Mouse (Mus musculus) spleen, postnatal 14 days (tissue): ENCODE measurements around the gene Slc25a33.
"Not testable (repeated sequence)": the region's sequence is repeated elsewhere in the genome, so short reads cannot be mapped to it uniquely, and the experiment has no call there.

Experiments used
- DNase-seq, 2 experiments: peaks; one replicate each; pipeline ENCODE4 v3.0.0; 2021 to 2022; ENCODE audit warnings: low spot score in 2 of 2

Slc25a33 gene

GRCm38 (mm10) chr4:149759517-149759916 lies 14.6 kb downstream of the Slc25a33 start:
- no peak for DNase-seq

- DNase-seq, result no peak
Observed at GRCm38 (mm10) chr4:149758423-149758822, 15.7 kb downstream of the Slc25a33 start.

GRCm38 (mm10) chr4:149756546-149756945 lies 17.5 kb downstream of the Slc25a33 start:
- not testable (repeated sequence) for DNase-seq

DNA sequence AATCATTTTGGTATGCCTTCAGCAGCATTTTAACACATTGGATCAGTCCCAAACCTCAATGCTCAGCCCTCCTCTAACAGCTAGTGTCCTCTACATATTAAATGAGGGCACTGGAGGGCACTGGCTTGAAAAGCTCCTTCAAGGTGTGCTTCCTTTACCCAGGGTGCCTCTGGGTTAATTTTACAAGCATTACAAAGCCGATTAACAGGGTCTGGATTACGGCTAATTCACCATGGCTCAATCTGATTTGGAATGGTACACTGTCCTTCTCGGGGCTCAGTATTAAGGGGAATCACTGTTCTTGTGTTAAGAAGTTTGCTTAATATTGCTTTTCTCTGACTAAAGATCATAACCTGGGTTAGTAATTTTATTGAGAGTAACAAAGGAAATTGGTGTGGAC lies 21.2 kb downstream of the Slc25a33 start:
- no peak for DNase-seq

GRCm38 (mm10) chr4:149752124-149752799 lies 21.8 kb downstream of the Slc25a33 start:
- no peak for DNase-seq

DNA sequence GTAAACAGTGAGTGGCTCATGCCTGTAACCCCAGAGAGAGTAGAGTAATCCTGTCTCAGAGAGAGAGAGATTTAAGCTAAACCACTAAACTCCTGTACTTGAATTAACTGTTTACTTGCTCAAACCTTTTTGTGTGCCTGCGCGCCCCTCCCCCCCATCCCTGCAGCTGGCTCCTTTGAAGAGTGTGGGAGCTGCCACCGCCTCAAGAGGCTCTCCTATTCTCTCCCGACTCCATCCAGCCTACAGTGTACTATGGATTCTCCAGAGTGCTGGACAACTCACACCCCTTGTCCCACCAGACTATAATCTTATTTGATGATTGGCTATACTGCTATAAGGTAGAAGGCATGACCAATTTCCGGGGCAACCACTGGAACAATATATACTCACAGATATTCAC lies 23.4 kb downstream of the Slc25a33 start:
- DNase-seq, result no peak

DNA sequence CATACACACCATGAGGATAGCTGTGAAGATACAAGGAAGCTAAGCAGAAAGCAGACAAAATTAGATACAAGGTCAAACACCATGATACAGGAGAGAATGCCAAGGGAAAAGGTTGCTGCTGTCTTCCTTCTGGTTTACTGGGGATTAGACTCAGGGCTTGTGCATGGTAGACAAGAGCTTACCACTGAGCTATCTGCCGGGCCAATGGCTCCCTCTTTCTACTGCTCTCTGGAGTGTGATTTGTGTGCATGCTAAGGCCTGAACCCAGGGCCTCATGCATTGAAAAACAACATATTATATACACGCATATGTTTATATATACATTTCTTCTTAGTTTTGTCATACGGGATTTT lies 24.4 kb downstream of the Slc25a33 start:
- DNase-seq, result not testable (repeated sequence)

DNA sequence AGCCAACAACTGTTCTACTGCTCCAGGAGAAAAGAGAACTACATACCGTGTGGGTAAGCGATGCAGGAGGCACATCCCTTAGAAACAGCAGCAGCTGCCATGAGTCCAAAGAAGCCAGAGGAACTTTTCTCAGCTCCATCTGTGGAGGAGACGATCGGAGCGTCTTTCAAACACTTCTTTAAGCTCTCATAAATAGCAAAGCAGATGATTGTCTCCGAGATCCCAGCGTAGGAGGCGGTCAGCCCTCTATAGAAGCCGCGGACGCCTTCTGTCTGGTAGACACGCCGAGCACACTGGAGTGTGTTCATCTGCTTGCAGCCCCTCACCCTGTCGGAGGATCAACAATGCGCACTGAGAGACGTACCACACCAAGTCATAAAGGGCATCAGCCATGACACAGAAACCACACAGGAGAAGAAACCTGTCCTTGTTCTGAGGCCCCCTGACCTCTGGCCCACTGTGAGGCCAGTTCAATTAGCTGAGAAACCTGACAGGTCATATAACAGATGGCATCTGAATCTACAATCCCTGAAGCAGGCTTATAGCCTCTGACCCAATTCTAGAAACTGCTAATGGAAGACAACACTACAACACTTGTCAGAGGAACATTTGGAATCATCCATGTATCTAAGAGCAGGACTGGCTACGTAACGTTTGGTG lies 24.9 kb downstream of the Slc25a33 start:
- no peak for DNase-seq

DNA sequence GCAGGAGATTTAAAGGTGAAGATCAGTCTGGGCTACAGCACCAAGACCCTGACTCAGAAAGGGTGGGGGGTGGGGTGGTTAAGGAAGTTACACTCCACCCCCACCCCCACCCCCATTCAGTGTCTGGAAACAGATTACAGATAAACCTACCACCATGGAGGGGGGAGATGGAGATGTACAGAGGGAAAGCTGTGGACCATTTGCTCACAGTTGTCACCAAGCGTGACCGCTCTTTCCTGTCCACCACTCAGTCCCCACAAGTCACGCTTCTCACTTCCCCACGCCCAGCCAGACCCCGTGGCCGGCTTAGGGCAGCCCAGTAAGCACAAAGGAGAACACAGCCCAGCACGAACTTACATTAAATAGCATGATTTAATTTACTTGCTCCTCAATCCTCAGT lies 30.0 kb downstream of the Slc25a33 start:
- DNase-seq, result peak in 1 of 2 experiments; percentile 0

GRCm38 (mm10) chr4:149742011-149742530 lies 32.0 kb downstream of the Slc25a33 start:
- DNase-seq, result no peak

- DNase-seq, result no peak
Observed at GRCm38 (mm10) chr4:149740301-149740700, 33.8 kb downstream of the Slc25a33 start.

GRCm38 (mm10) chr4:149739478-149739877 lies 34.6 kb downstream of the Slc25a33 start:
- DNase-seq, result no peak

DNA sequence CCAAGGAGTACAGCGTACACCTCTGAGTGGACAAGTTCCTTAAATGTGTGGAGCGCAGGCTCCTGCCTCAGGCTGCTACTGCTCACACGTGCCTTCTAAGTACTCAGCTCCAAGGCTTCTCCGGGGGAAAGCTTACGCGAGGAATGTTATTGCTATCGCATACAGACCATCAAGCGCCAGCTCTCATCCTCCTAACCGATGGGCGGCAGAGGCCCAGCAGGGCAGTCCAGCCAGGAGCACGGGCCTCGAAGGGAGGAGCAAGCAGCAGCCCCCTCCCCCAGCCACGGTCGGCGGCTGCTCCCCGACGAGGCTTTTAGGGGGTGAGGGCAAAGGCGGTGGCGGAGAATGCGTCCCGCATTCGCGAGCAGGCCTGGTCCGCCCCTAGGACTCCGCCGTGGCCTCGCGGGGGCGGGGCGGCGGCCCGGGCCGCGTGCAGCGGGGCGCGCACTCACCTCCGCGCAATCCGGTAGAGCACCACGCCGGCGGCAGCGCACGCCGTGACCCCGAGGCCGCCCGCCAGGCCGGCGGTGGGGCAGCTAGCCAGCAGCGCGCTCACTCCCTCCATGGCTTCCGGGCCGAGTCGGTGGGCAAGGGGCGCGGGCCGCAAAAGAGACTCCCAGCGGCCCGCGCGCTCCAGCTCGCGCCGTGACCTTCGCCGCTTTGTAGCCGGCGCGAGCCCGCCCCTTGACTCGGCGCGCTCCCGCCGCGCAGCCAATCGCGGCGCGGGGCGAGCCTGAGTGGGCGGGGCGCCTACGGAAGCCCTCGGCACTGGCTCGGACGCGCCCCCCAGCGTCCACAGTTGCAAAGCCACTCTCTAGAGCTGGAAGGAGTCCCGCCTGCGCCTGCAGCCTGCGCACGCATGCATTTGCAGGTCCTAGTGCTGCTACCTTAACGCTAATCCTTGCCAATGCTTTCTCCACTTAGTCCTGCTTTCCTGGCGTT lies 36.4 kb downstream of the Slc25a33 start, which contains the start of gene Tmem201:
Tmem201 (minus strand) TSS at position 662 of the 942 bp plus-strand sequence.
- peak; percentile 90 to 93 for DNase-seq

DNA sequence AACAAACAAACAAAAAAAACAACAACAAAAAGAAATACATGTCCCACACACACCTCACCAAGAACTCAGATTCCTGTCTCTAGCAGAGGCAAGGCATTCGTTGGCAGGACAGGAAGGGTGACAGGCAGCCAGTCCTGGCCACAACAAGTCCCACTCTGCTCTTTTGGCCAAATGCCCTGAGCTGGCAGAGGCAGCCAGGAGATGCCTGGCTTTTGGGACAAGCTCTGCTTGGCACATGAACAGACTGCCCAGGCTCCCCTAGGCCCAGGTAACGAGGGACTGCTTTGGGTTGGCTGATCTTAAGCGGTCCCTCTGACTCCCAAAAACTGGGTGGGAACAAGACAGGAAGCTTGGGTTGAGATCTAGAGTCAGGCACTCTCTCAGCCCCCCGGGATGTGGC lies 37.5 kb downstream of the Slc25a33 start:
- no peak for DNase-seq

- DNase-seq, result no peak
Observed at GRCm38 (mm10) chr4:149735624-149736250, 38.3 kb downstream of the Slc25a33 start.

DNA sequence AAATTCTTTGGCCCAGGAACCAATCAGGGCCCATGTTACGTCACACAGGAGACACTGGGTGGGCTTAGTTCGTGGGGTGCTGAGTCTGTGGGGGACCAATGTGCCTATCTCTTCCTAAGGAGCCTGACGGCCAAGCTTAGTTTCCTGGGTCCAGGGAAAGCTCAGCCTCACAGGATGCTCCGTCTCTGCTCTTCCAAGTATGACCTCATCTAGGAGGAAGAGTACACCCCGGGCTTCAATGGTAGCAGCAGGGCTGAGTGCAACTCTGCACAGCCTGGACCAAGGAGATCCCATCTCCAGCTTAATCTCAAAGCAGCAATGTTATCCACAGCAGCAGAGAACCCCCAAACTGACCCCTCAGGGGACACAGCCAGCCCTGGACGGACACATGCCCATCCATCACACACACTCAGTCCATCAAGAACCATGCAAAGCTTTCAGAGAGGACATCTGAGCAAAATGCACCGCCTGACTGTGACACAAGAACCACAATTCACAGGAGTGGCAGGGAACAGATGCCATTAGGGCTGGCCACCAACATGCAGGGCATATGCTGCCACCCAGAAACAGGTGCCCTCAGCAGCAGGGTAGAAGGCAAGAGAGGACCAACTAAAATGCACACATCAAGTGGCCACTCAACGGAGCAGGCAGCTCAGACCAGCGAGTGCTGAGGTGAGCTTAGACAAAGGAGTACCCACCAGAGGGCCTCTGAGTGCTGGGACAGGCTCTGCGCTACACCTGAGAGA lies 39.2 kb downstream of the Slc25a33 start:
- no peak for DNase-seq

GRCm38 (mm10) chr4:149734246-149734645 lies 39.8 kb downstream of the Slc25a33 start:
- no peak for DNase-seq

DNA sequence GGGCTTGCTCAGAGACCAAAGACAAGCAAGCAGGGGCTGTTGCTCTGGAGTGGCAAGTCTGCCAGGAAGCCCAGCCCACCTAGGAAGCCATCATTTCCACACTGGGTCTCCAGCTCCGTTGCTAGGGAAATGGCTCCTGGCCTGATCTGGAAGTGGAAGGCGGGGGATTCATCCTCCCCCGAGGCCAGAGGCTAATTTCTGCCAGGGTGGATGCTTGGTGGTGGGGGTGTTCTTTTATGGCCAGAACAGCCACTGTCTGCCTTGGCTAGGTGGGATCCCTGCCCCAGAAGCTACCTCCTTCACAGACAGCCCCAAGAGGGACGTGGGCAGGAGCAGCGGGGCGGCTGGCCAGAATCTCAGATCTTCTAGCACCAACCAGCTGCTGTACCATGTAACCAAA lies 40.3 kb downstream of the Slc25a33 start:
- no peak for DNase-seq

DNA sequence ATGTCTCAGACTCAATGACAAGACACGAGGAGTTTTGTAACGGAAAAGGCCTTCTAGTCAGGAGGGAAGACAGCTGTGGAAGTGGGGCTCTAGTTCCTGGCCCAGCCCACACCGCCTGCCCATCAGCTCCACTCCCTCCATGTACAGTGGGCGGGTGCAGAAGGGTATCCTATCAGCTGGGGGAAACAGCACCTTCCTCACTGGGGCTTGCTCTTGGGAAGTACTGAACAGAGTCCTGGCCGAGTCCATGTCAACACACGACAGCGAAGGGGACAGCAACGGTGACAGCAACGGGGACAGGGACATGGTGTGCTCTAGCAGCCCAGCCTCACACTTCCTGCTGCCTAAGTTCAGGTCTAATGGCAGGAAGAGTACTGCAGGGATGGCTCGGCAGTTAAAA lies 41.3 kb downstream of the Slc25a33 start:
- DNase-seq, result no peak

GRCm38 (mm10) chr4:149732313-149732712 lies 41.8 kb downstream of the Slc25a33 start:
- no peak for DNase-seq

- DNase-seq, result no peak
Observed at GRCm38 (mm10) chr4:149730827-149731226, 43.2 kb downstream of the Slc25a33 start.
